ENCODE assay signal across 16 mouse cellular contexts in the genomic region with DNA sequence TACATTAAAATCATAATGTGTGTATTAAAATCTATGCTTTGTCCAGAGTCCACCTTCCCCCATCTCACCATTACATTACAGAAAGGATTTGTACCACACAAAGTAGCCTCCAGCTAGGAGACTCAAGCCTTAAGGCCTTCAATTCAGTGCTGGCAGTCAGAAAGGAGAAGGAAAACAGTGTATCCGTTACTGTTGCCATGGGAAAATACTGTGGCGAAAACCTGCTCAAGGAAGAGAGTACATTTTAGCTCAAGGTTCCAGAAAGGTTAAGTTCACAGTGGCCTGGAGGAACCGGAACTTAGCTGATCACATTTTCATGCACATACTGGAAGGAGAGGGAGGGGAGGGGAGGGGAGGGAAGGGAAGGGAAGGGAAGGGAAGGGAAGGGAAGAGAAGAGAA.
"Had no signal": no experiment of that assay in that cellular context is flagged by ENCODE, and none has a peak within 500 bp of the region (broad histone marks: within the 10 kb centered on the region; RNA-seq: fewer than 3 reads in every experiment).

No protein-coding gene starts in this region.

- H3K27ac ChIP-seq: lung, embryonic 15.5 days; macrophage; midbrain, embryonic 12.5 days; midbrain, embryonic 15.5 days; neural tube, embryonic 12.5 days; stomach, embryonic 15.5 days; stomach, postnatal 0 days had no signal

- H3K27me3 ChIP-seq: megakaryocyte, embryonic 14.5 days had no signal

- ATAC-seq: liver, postnatal 0 days; lung, postnatal 0 days; midbrain, embryonic 15.5 days had no signal

- H3K4me2 ChIP-seq: lung, embryonic 15.5 days; midbrain, embryonic 12.5 days; midbrain, embryonic 15.5 days; neural tube, embryonic 12.5 days; stomach, embryonic 15.5 days had no signal

- H3K4me3 ChIP-seq: lung, embryonic 15.5 days; megakaryocyte, embryonic 14.5 days; midbrain, embryonic 12.5 days; midbrain, embryonic 15.5 days; neural tube, embryonic 12.5 days; stomach, embryonic 15.5 days had no signal

- DNase-seq: liver, postnatal 0 days; lung, adult 2 months; lung, postnatal 14 days; lung, postnatal 36 days; right cerebral cortex, postnatal 14 days; thymus, postnatal 14 days; thymus, postnatal 36 days had no signal

- H3K9ac ChIP-seq: liver, postnatal 0 days; lung, embryonic 15.5 days; midbrain, embryonic 12.5 days; midbrain, embryonic 15.5 days; neural tube, embryonic 12.5 days; stomach, embryonic 15.5 days had no signal

- H3K9me3 ChIP-seq: lung, embryonic 15.5 days; megakaryocyte, embryonic 14.5 days; midbrain, embryonic 12.5 days; midbrain, embryonic 15.5 days; neural tube, embryonic 12.5 days; stomach, embryonic 15.5 days had no signal

- H3K4me1 ChIP-seq: megakaryocyte, embryonic 14.5 days; midbrain, embryonic 15.5 days had no signal

- H3K36me3 ChIP-seq: lung, embryonic 15.5 days; midbrain, embryonic 12.5 days; midbrain, embryonic 15.5 days; neural tube, embryonic 12.5 days; stomach, embryonic 15.5 days had no signal
